Mouse (Mus musculus): ENCODE measurements at regions not wholly inside any gene's neighbourhood (a gene's known extent, or its start where the extent isn't known, plus 50 kb on each side); places are given as distances from the start of the nearest gene placed in this dataset.
"Not testable (repeated sequence)": the region's sequence is repeated elsewhere in the genome, so short reads cannot be mapped to it uniquely, and the experiment has no call there.

DNA sequence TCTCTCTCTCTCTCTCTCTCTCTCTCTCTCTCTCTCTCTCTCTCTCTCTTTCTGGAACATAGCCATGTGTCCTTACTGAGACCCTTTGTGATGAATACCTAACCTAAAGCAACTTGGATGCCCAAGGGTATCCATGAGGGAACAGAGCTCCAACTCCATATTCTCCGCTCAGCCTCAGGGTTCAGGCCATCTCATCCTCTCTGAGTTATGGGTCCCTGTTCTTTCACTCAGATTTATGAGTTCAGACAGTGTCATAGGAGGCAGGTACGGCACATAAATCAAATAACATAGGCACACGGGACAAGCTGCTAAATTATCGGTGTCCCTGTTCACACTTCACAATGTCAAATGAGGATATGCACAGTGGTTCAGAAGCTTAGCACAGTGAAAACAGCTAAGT lies 586.4 kb downstream of the Nova1 start:
- WGBS (ENCODE audit: insufficient replicate concordance): 68% methylated on average over 4 of the region's 4 CpGs
- Histone ChIP-seq H3K4me1 (replicated peaks; ENCODE audit: control insufficient read depth in 2 of 2, insufficient read depth in 2 of 2, low read length in 1 of 2) (no peaks in the 10 kb centered on the region), H3K27me3 (ENCODE audit: control insufficient read depth, insufficient read depth, low read length) (no peaks in the 10 kb centered on the region), H3K27ac (no peak overlapping the region), H3K9ac (replicated peaks) (no peak overlapping the region), H3K36me3 (replicated peaks; ENCODE audit: control insufficient read depth, insufficient read depth, low read depth) (no peaks in the 10 kb centered on the region), H3K9me3 (ENCODE audit: control insufficient read depth, low read length) (no peaks in the 10 kb centered on the region), H3K4me3 (ENCODE audit: insufficient read depth in 1 of 2, low read depth in 2 of 2, low read length in 2 of 2) (no peak overlapping the region), H3K4me2 (ENCODE audit: low read depth) (no peak overlapping the region)
- no peak for TF ChIP-seq EP300 (IDR thresholded peaks at IDR 0.05; ENCODE audit: low read depth)
- TF ChIP-seq CTCF (IDR thresholded peaks at IDR 0.05; ENCODE audit: low read depth): no peak
- DNase-seq (ENCODE audit: low read depth in 3 of 3, low spot score in 3 of 3) (no peak), ATAC-seq (ENCODE audit: insufficient read depth) (no peak)

DNA sequence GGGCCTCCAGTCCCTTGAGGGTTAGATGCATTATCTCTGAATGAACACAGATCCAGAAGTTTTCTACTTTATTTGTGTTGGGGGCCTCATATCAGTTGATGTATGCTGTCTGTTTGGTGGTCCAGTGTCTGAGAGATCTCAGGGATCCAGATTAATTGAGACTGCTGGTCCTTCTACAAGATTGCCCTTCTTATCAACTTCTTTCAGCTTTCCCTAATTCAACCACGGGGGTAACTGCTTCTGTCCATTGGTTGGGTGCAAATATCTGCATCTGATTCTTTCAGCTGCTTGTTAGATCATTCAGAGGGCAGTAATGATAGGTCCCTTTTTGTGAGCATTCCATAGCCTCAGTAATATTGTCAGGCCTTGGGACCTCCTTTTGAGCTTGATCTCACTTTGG lies 603.4 kb downstream of the Nova1 start:
- not testable (repeated sequence) for H3K9ac ChIP-seq (replicated peaks); H3K4me3 ChIP-seq (ENCODE audit: insufficient read depth in 1 of 2, low read depth in 2 of 2, low read length in 2 of 2); H3K4me2 ChIP-seq (ENCODE audit: low read depth); ATAC-seq (ENCODE audit: insufficient read depth); H3K27me3 ChIP-seq (ENCODE audit: control insufficient read depth, insufficient read depth, low read length); H3K9me3 ChIP-seq (ENCODE audit: control insufficient read depth, low read length); DNase-seq (ENCODE audit: low read depth in 3 of 3, low spot score in 3 of 3); H3K27ac ChIP-seq; H3K36me3 ChIP-seq (replicated peaks; ENCODE audit: control insufficient read depth, insufficient read depth, low read depth); H3K4me1 ChIP-seq (replicated peaks; ENCODE audit: control insufficient read depth in 2 of 2, insufficient read depth in 2 of 2, low read length in 1 of 2)
- 48% methylated on average over 1 of the region's 1 CpGs for WGBS (ENCODE audit: insufficient replicate concordance)

DNA sequence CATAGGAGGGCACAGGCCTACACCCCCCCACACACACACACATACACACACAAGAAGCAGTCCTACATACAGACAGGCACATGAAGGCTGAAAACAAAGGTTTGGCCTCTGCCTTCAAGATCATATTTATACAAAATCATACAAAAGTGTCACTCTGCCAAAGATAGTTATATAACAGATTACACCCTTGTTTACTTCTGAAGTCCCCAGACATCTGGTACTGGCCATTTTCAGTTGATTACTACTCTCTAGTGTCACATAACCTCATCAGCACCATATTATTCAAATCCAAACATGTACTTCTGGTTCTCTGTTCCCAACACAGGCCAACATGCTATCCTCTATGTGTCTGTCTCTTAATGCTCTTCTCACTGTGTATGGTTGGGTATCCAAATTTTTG lies 619.7 kb downstream of the Nova1 start:
- no peaks in the 10 kb centered on the region for H3K4me1 ChIP-seq (replicated peaks; ENCODE audit: control insufficient read depth in 2 of 2, insufficient read depth in 2 of 2, low read length in 1 of 2)
- no peak for ATAC-seq (ENCODE audit: insufficient read depth)
- no peaks in the 10 kb centered on the region for H3K9me3 ChIP-seq (ENCODE audit: control insufficient read depth, low read length)
- H3K4me2 ChIP-seq (ENCODE audit: low read depth): no peak overlapping the region
- DNase-seq (ENCODE audit: low read depth in 3 of 3, low spot score in 3 of 3): no peak
- H3K27me3 ChIP-seq (ENCODE audit: control insufficient read depth, insufficient read depth, low read length): no peaks in the 10 kb centered on the region
- TF ChIP-seq CTCF (IDR thresholded peaks at IDR 0.05; ENCODE audit: low read depth) (no peak), EP300 (IDR thresholded peaks at IDR 0.05; ENCODE audit: low read depth) (no peak)
- H3K9ac ChIP-seq (replicated peaks): no peak overlapping the region
- H3K4me3 ChIP-seq (ENCODE audit: insufficient read depth in 1 of 2, low read depth in 2 of 2, low read length in 2 of 2): no peak overlapping the region
- H3K27ac ChIP-seq: no peak overlapping the region
- H3K36me3 ChIP-seq (replicated peaks; ENCODE audit: control insufficient read depth, insufficient read depth, low read depth): no peaks in the 10 kb centered on the region

DNA sequence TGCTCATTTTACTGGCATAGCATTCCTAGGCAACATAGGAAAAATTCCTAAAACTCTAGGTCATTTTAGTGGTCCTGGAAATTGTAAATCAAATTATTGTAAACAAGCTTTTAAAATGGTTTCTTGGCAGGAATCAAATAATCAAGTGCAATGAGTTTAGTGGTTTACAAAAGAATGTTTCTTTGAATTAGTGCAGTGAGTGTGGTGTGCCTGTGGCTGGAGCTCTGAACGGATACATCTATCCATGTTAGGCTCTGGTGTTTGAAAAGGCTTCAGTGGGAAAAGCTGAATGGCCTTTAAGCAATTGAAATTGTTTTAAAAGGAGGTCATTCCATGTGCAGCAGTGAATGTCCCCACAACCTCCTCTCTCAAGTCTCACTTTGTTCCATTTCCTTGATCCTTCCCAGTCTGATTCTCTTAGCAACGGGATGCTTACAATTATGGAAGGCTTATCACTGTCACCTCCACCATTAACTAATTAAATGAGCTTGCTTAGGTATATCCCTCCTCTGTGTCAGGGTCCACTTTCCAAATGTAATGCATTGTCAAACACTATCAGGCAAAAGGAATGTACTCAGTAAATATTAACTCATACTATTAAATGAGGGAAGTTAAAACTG lies 621.1 kb downstream of the Nova1 start:
- no peaks in the 10 kb centered on the region for H3K4me1 ChIP-seq (replicated peaks; ENCODE audit: control insufficient read depth in 2 of 2, insufficient read depth in 2 of 2, low read length in 1 of 2)
- no peaks in the 10 kb centered on the region for H3K36me3 ChIP-seq (replicated peaks; ENCODE audit: control insufficient read depth, insufficient read depth, low read depth)
- no peaks in the 10 kb centered on the region for H3K9me3 ChIP-seq (ENCODE audit: control insufficient read depth, low read length)
- H3K27ac ChIP-seq: no peak overlapping the region
- TF ChIP-seq EP300 (IDR thresholded peaks at IDR 0.05; ENCODE audit: low read depth) (no peak), CTCF (IDR thresholded peaks at IDR 0.05; ENCODE audit: low read depth) (no peak)
- H3K27me3 ChIP-seq (ENCODE audit: control insufficient read depth, insufficient read depth, low read length): no peaks in the 10 kb centered on the region
- 42% methylated on average over 2 of the region's 2 CpGs for WGBS (ENCODE audit: insufficient replicate concordance)
- H3K4me3 ChIP-seq (ENCODE audit: insufficient read depth in 1 of 2, low read depth in 2 of 2, low read length in 2 of 2): no peak overlapping the region
- ATAC-seq (ENCODE audit: insufficient read depth) (no peak), DNase-seq (ENCODE audit: low read depth in 3 of 3, low spot score in 3 of 3) (no peak)
- no peak overlapping the region for H3K9ac ChIP-seq (replicated peaks)
- no peak overlapping the region for H3K4me2 ChIP-seq (ENCODE audit: low read depth)

DNA sequence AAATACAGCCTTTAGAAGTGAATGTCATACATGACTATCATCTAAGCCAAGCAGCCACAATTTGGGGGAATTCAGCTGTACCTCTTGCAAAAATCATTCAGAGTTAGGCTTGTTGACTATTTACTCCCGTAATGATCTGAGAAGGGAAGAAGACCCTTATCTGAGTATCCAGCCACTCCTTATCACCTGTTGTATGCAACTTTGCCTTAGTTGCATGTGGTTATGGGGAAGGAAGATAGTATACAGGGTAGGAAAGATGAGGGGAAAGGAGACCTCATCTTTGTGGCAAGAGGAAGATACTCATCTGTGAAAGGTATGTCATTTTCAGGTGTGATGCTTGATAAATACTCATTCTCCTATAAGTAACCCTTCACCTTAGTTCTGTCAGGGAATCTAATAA lies 624.6 kb downstream of the Nova1 start:
- no peaks in the 10 kb centered on the region for H3K4me1 ChIP-seq (replicated peaks; ENCODE audit: control insufficient read depth in 2 of 2, insufficient read depth in 2 of 2, low read length in 1 of 2)
- WGBS (ENCODE audit: insufficient replicate concordance): 58% methylated on average over 1 of the region's 1 CpGs
- H3K27ac ChIP-seq: no peak overlapping the region
- DNase-seq (ENCODE audit: low read depth in 3 of 3, low spot score in 3 of 3): no peak
- TF ChIP-seq CTCF (IDR thresholded peaks at IDR 0.05; ENCODE audit: low read depth) (no peak), EP300 (IDR thresholded peaks at IDR 0.05; ENCODE audit: low read depth) (no peak)
- no peak overlapping the region for H3K9ac ChIP-seq (replicated peaks)
- H3K4me3 ChIP-seq (ENCODE audit: insufficient read depth in 1 of 2, low read depth in 2 of 2, low read length in 2 of 2): no peak overlapping the region
- H3K36me3 ChIP-seq (replicated peaks; ENCODE audit: control insufficient read depth, insufficient read depth, low read depth): no peaks in the 10 kb centered on the region
- H3K27me3 ChIP-seq (ENCODE audit: control insufficient read depth, insufficient read depth, low read length): no peaks in the 10 kb centered on the region
- ATAC-seq (ENCODE audit: insufficient read depth): no peak
- H3K9me3 ChIP-seq (ENCODE audit: control insufficient read depth, low read length): no peaks in the 10 kb centered on the region
- no peak overlapping the region for H3K4me2 ChIP-seq (ENCODE audit: low read depth)
